ENCODE assay signal across 21 mouse cellular contexts in genomic region chr12:54126306-54126705, GRCm38 (mm10).
DNase-seq lines count a peak whose midpoint lies in the region; ATAC-seq and TF ChIP-seq lines count a peak whose summit lies in the region.
"Had no signal": no experiment of that assay in that cellular context is flagged by ENCODE, and none has a peak within 500 bp of the region (broad histone marks: within the 10 kb centered on the region; RNA-seq: fewer than 3 reads in every experiment).

No protein-coding gene starts in this region.

- no peak for TF ChIP-seq POLR2A in CH12.LX (IDR thresholded peaks at IDR 0.05; ENCODE audit: low read depth, low read length)

- TF ChIP-seq EP300 in CH12.LX (IDR thresholded peaks at IDR 0.05; ENCODE audit: low read length) = no peak

- H3K9me3 ChIP-seq in heart, embryonic 16.5 days (replicated peaks; ENCODE audit: control insufficient read depth, low read length) = no peaks in the 10 kb centered on the region
- no peaks in the 10 kb centered on the region for H3K9me3 ChIP-seq in heart, embryonic 11.5 days (replicated peaks; ENCODE audit: control insufficient read depth, low read length)
- no peaks in the 10 kb centered on the region for H3K9me3 ChIP-seq in CH12.LX (replicated peaks; ENCODE audit: low read length)
- H3K9me3 ChIP-seq: embryonic facial prominence, embryonic 15.5 days; heart, embryonic 12.5 days; limb, embryonic 10.5 days had no signal

- H3K27ac ChIP-seq in heart, embryonic 16.5 days (ENCODE audit: low read length) = no peak overlapping the region
- H3K27ac ChIP-seq in heart, embryonic 11.5 days (ENCODE audit: low read depth, low read length) = no peak overlapping the region
- H3K27ac ChIP-seq in layer of hippocampus, adult 2 months = no peak overlapping the region
- H3K27ac ChIP-seq in CH12.LX (ENCODE audit: insufficient read depth, low read depth) = no peak overlapping the region
- H3K27ac ChIP-seq: embryonic facial prominence, embryonic 15.5 days; hindbrain, embryonic 14.5 days; limb, embryonic 10.5 days had no signal

- peak overlapping the region; percentile 21 for H3K4me3 ChIP-seq in heart, embryonic 16.5 days (ENCODE audit: low read length)
- H3K4me3 ChIP-seq in heart, embryonic 11.5 days (ENCODE audit: low read depth, low read length) = no peak overlapping the region
- peak overlapping the region; percentile 1; the same call in 1 of the 2 replicates for H3K4me3 ChIP-seq in layer of hippocampus, adult 2 months
- H3K4me3 ChIP-seq in CH12.LX (replicated peaks in 1 of 3; ENCODE audit: low read depth in 2 of 3, low read length in 2 of 3, poor library complexity in 1 of 3) = no peak overlapping the region
- H3K4me3 ChIP-seq: embryonic facial prominence, embryonic 15.5 days; heart, embryonic 12.5 days; limb, embryonic 10.5 days; myocyte had no signal

- no peak for TF ChIP-seq RAD21 in CH12.LX (IDR thresholded peaks at IDR 0.05; ENCODE audit: low read depth, low read length)

- H3K36me3 ChIP-seq in heart, embryonic 16.5 days (ENCODE audit: control insufficient read depth, insufficient read depth) = no peaks in the 10 kb centered on the region
- no peaks in the 10 kb centered on the region for H3K36me3 ChIP-seq in heart, embryonic 11.5 days (ENCODE audit: control insufficient read depth, insufficient read depth, low read length)
- H3K36me3 ChIP-seq in CH12.LX (replicated peaks in 1 of 2; ENCODE audit: control insufficient read depth in 1 of 2, insufficient read depth in 1 of 2, low read length in 1 of 2) = no peaks in the 10 kb centered on the region
- H3K36me3 ChIP-seq: embryonic facial prominence, embryonic 15.5 days; G1E; heart, embryonic 12.5 days; limb, embryonic 10.5 days had no signal

- no peaks in the 10 kb centered on the region for H3K4me1 ChIP-seq in heart, embryonic 16.5 days (ENCODE audit: control insufficient read depth, insufficient read depth, low read length)
- no peaks in the 10 kb centered on the region for H3K4me1 ChIP-seq in heart, embryonic 11.5 days (ENCODE audit: control insufficient read depth, insufficient read depth, low read length)
- peaks cover 2 to 9% of the 10 kb centered on the region in 2 experiments; a peak in 2 of 4 replicates for H3K4me1 ChIP-seq in CH12.LX (ENCODE audit: control insufficient read depth in 1 of 2, insufficient read depth in 2 of 2)
- H3K4me1 ChIP-seq: heart, embryonic 12.5 days; limb, embryonic 10.5 days had no signal

- no peaks in the 10 kb centered on the region for H3K79me2 ChIP-seq in CH12.LX (replicated peaks; ENCODE audit: control insufficient read depth, extremely low read depth, insufficient read depth, poor library complexity, severe bottlenecking)

- H3K4me2 ChIP-seq in heart, embryonic 16.5 days (ENCODE audit: low read depth, low read length) = peak overlapping the region; percentile 37
- H3K4me2 ChIP-seq in heart, embryonic 11.5 days = no peak overlapping the region
- peak overlapping the region; percentile 15; the same call in 1 of the 2 replicates for H3K4me2 ChIP-seq in CH12.LX (ENCODE audit: insufficient read depth, low read depth, poor library complexity, severe bottlenecking)
- H3K4me2 ChIP-seq: embryonic facial prominence, embryonic 15.5 days; heart, embryonic 12.5 days; hindbrain, embryonic 14.5 days had no signal

- TF ChIP-seq CTCF in layer of hippocampus, adult 2 months (conservative IDR thresholded peaks at IDR 0.05) = no peak
- TF ChIP-seq CTCF in CH12.LX (conservative IDR thresholded peaks at IDR 0.05 in 1 of 2, IDR thresholded peaks at IDR 0.05 in 1 of 2; ENCODE audit: low read depth in 2 of 2, low read length in 2 of 2) = no peak

- WGBS in heart, embryonic 16.5 days = 65% methylated on average over 6 of the region's 6 CpGs
- whole genome bisulfite sequencing in heart, embryonic 11.5 days (ENCODE audit: insufficient replicate concordance) = 62% methylated on average over 6 of the region's 6 CpGs

- no peak for ATAC-seq in heart, embryonic 16.5 days (replicated peaks; ENCODE audit: extremely low read depth, insufficient read depth, low FRiP score)
- no peak for ATAC-seq in heart, embryonic 11.5 days (replicated peaks; ENCODE audit: insufficient number of reproducible peaks, low FRiP score, low TSS enrichment)
- ATAC-seq: forebrain, embryonic 16.5 days; liver, postnatal 0 days had no signal

- no peak overlapping the region for H3K9ac ChIP-seq in heart, embryonic 16.5 days (ENCODE audit: low read length)
- H3K9ac ChIP-seq in heart, embryonic 11.5 days (ENCODE audit: low read depth, low read length) = no peak overlapping the region
- H3K9ac ChIP-seq in CH12.LX (ENCODE audit: insufficient read depth, low read depth) = no peak overlapping the region
- H3K9ac ChIP-seq: embryonic facial prominence, embryonic 15.5 days; heart, embryonic 12.5 days; hindbrain, embryonic 14.5 days; liver, postnatal 0 days had no signal

- no peak for DNase-seq in layer of hippocampus, adult 2 months (ENCODE audit: low spot score in 2 of 2)
- no peak for DNase-seq in layer of hippocampus, adult 18-20 months (ENCODE audit: low spot score in 2 of 2)
- DNase-seq in CH12.LX (ENCODE audit: extremely low read depth) = no peak
- DNase-seq in ES-CJ7 (ENCODE audit: low read depth, low spot score) = peak; percentile 58
- DNase-seq in cerebellum, adult 11-12 months = no peak
- no peak for DNase-seq in adrenal gland, adult 2 months
- DNase-seq: B cell, adult 2 months; kidney, adult 11 months; kidney, postnatal 10 days; liver, postnatal 0 days; lung, postnatal 4 days; thymus, postnatal 25 days had no signal

- H3K27me3 ChIP-seq in heart, embryonic 16.5 days (ENCODE audit: control insufficient read depth, insufficient read depth, low read length) = no peaks in the 10 kb centered on the region; the same call in 1 of the 2 replicates
- H3K27me3 ChIP-seq in heart, embryonic 11.5 days (ENCODE audit: control insufficient read depth, insufficient read depth, low read length) = no peaks in the 10 kb centered on the region
- H3K27me3 ChIP-seq in CH12.LX (replicated peaks) = no peaks in the 10 kb centered on the region
- H3K27me3 ChIP-seq: embryonic facial prominence, embryonic 15.5 days; heart, embryonic 12.5 days had no signal

- in situ Hi-C loops in CH12.LX (cut with MboI; ENCODE audit: low pct_ligation_motif_present, low pct_unique_long_range_greater_than_20kb, low sequenced_read_pairs) = no loop called here

- dilution Hi-C loops in CH12.LX (cut with MboI; ENCODE audit: extremely low pct_ligation_motif_present, extremely low pct_unique_long_range_greater_than_20kb, low sequenced_read_pairs) = no loop called here

TF ChIP-seq in CH12.LX, 34 proteins besides CTCF, POLR2A, EP300 and RAD21:
- TF ChIP-seq NELFE (IDR thresholded peaks at IDR 0.05; ENCODE audit: low read depth, low read length) (no peak), RCOR1 (conservative IDR thresholded peaks at IDR 0.05; ENCODE audit: low read depth, low read length) (no peak), HCFC1 (IDR thresholded peaks at IDR 0.05; ENCODE audit: low read depth, low read length) (no peak), ZMIZ1 (IDR thresholded peaks at IDR 0.05; ENCODE audit: low read depth, low read length) (no peak), JUN (IDR thresholded peaks at IDR 0.05; ENCODE audit: insufficient read depth, low read depth, low read length) (no peak), ZC3H11A (IDR thresholded peaks at IDR 0.05; ENCODE audit: low read depth, low read length) (no peak), UBTF (IDR thresholded peaks at IDR 0.05; ENCODE audit: low read depth, low read length) (no peak), KAT2A (IDR thresholded peaks at IDR 0.05; ENCODE audit: insufficient replicate concordance, low read length) (no peak), MAFK (IDR thresholded peaks at IDR 0.05; ENCODE audit: insufficient replicate concordance, low read length) (no peak), TCF12 (IDR thresholded peaks at IDR 0.05; ENCODE audit: low read depth, low read length) (no peak), ELF1 (IDR thresholded peaks at IDR 0.05; ENCODE audit: low read depth, low read length) (no peak)
TF ChIP-seq in CH12.LX: peak in this region for 0.

Comparison
In these comparisons a context has a peak if more than half of its experiments do, and no peak if none do; other contexts are left out.
1. H3K4me3 ChIP-seq: peak in heart, embryonic 16.5 days (single experiment) and layer of hippocampus, adult 2 months (single experiment); none in heart, embryonic 11.5 days (single experiment) and CH12.LX (0 of 3).